Mouse (Mus musculus) Patski (cell line): ENCODE data around the gene Ubald2. TPM values are rescaled to one million over a fixed set of nuclear protein-coding genes. Genes with fewer than 3 reads are reported as not detected.

Experiments used
- ATAC-seq: fragments of 100-300 bp; one replicate; pipeline ENCODE4 v1.8.0; 2021
- CTCF ChIA-PET: fragments of 350-600 bp; sonication (Branson Sonifier 250); formaldehyde crosslinking; loops from one replicate; lab custom pipeline; 2022; ENCODE audit warnings: inconsistent platforms; lab: Charles Lee
- POLR2A ChIA-PET: fragments of 350-600 bp; sonication (Branson Sonifier 250); formaldehyde crosslinking; loops from one replicate; lab custom pipeline; 2022; ENCODE audit warnings: antibody characterized with exemption, inconsistent platforms; lab: Charles Lee
- DNase-seq: peaks from one replicate; pipeline ENCODE4 v3.0.0-alpha.2; 2011; ENCODE audit warnings: low read depth, low spot score
- H3K27me3 ChIP-seq: fragments of 371-371 bp; one replicate; pipeline ENCODE4 v1.5.1; 2021
- CTCF ChIP-seq: fragments of 100-300 bp; IDR thresholded peaks from one replicate; pipeline ENCODE4 v1.5.1; 2021
- in situ Hi-C: fragments of 300-500 bp; cut with MboI; formaldehyde crosslinking; loops from 3 replicates; pipeline ENCODE4 v1.11.1; 2018; ENCODE audit warnings: low pct_unique_long_range_greater_than_20kb, mixed read lengths
- polyA plus RNA-seq: library from polyadenylated mRNA; unstranded; gene quantifications from one replicate; pipeline ENCODE4 v1.2.3, GENCODE M21; 2021

Ubald2 gene
- polyA plus RNA-seq, 1 experiment from 2014 or later, result 84.7 TPM

GRCm38 (mm10) chr11:116413631-116414022 is 20.3 kb upstream of the Ubald2 start:
- ATAC-seq (no peak), DNase-seq (no peak)
- no peak for TF ChIP-seq CTCF
- in situ Hi-C loops, result no loop called here
- POLR2A ChIA-PET, result no interaction called here
- CTCF ChIA-PET, result no interaction called here
- H3K27me3 ChIP-seq, result no peaks in the 10 kb centered on the region

GRCm38 (mm10) chr11:116416196-116416943 is 17.5 kb upstream of the Ubald2 start:
- no peaks in the 10 kb centered on the region for H3K27me3 ChIP-seq
- ChIA-PET CTCF (interaction anchor here (0.7 to 1.9 kb wide), 7 partner anchors 15 to 97 kb away, joined by 3 to 8 read pairs (median 5); no protein-coding TSS in a partner anchor), POLR2A (no interaction called here)
- DNase-seq, result no peak
- in situ Hi-C loops, result no loop called here
- TF ChIP-seq CTCF, result no peak
- ATAC-seq, result no peak

DNA sequence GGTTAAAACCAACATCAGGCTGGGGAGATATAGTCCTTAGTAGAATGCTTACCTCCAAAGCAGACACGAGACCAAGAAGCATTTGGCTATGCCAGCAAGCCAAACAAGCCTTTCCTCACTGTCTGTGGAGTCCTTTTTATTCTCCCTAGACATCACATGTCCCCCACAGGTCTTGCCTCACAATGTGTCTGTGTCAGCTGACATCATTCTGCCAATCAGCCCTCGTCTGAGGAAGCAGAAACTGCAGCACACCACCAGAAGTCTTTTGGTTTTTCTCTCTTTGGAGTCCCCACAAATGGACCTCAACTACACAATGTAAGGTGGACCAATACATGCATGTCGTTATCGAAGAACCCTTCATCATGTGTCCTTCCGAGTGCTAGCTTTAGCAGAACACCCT is 16.8 kb upstream of the Ubald2 start:
- no peak for TF ChIP-seq CTCF
- DNase-seq (no peak), ATAC-seq (no peak)
- in situ Hi-C loops, result no loop called here
- POLR2A ChIA-PET, result no interaction called here
- CTCF ChIA-PET, result interaction anchor here (1.4 to 1.9 kb wide), 3 partner anchors 20 to 98 kb away, joined by 3 to 8 read pairs (median 5); no protein-coding TSS in a partner anchor
- no peaks in the 10 kb centered on the region for H3K27me3 ChIP-seq

DNA sequence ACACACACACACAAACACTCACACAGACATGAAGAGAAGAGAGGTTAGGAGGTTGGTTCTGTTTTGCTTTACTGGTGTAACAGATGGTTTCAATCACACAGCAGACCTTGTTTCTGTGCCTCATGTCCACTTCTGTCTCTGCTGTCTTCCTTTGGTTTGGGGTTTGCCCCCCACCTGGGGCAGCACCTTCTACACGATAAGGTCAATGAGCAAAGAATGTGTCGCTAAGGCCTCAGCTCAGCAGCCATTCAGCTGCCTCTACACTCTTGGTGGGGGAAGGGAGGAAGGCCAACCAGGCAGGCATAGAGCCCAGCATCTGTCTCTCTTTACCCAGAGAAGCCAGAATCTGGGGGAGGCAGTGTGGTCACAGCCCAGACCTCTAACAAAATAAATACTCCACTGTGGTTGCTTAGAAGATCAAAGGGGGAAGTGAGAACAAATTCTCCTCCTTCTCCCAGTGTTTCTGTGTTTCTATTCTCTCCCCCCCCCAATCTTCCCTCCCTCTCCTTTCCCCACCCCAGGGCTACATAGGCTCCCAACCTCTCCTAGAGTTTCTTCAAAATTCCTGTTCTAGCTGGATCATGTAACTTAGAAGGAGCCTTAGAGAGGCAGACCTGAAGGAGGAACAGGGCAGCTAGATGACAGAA is 15.6 kb upstream of the Ubald2 start:
- CTCF ChIA-PET, result no interaction called here
- POLR2A ChIA-PET, result interaction anchor here (0.6 to 1.5 kb wide), 2 partner anchors 10 to 208 kb away, joined by 7 to 10 read pairs; no protein-coding TSS in a partner anchor

GRCm38 (mm10) chr11:116418841-116419462 is 14.9 kb upstream of the Ubald2 start:
- TF ChIP-seq CTCF, result no peak
- ATAC-seq (no peak), DNase-seq (no peak)
- ChIA-PET POLR2A (interaction anchor here (1.5 kb wide), 1 partner anchor 9 kb away, joined by 10 read pairs; no protein-coding TSS in a partner anchor), CTCF (no interaction called here)
- no peaks in the 10 kb centered on the region for H3K27me3 ChIP-seq
- in situ Hi-C loops, result no loop called here

More for the DNA sequence above, 15.6 kb upstream of the Ubald2 start:
- no peaks in the 10 kb centered on the region for H3K27me3 ChIP-seq
- TF ChIP-seq CTCF, result no peak
- DNase-seq (no peak), ATAC-seq (no peak)
- in situ Hi-C loops, result no loop called here

GRCm38 (mm10) chr11:116421102-116421501 is 12.8 kb upstream of the Ubald2 start:
- no peaks in the 10 kb centered on the region for H3K27me3 ChIP-seq
- ChIA-PET CTCF (no interaction called here), POLR2A (no interaction called here)
- no peak for TF ChIP-seq CTCF
- in situ Hi-C loops, result no loop called here
- ATAC-seq (no peak), DNase-seq (no peak)

GRCm38 (mm10) chr11:116422562-116422961 is 11.3 kb upstream of the Ubald2 start:
- CTCF ChIA-PET, result no interaction called here
- POLR2A ChIA-PET, result interaction anchor here (0.6 kb wide), 1 partner anchor 491 kb away, joined by 4 read pairs; no protein-coding TSS in a partner anchor
- ATAC-seq (no peak), DNase-seq (no peak)
- no peaks in the 10 kb centered on the region for H3K27me3 ChIP-seq
- no peak for TF ChIP-seq CTCF
- in situ Hi-C loops, result no loop called here

DNA sequence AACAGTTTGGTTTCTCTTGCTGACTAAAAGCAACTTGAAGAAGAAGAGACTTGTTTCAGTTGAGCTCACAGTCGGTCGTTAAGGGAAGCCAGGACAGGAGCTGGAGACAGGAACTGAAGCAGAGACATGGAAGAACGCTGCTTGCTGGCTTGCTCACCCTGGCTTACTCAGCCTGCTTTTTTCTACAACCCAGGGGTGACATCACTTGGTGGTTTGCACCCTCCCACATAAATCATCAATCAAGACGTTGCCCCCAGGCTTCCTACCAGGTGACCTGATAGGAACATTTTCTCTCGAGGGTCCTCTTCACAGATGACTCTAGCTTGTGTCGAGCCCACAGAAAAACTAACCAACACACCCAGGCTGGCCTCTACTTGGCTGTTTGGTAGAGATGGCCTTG is 10.7 kb upstream of the Ubald2 start:
- ChIA-PET POLR2A (no interaction called here), CTCF (no interaction called here)
- ATAC-seq (no peak), DNase-seq (no peak)
- no peak for TF ChIP-seq CTCF
- no peaks in the 10 kb centered on the region for H3K27me3 ChIP-seq
- in situ Hi-C loops, result no loop called here

DNA sequence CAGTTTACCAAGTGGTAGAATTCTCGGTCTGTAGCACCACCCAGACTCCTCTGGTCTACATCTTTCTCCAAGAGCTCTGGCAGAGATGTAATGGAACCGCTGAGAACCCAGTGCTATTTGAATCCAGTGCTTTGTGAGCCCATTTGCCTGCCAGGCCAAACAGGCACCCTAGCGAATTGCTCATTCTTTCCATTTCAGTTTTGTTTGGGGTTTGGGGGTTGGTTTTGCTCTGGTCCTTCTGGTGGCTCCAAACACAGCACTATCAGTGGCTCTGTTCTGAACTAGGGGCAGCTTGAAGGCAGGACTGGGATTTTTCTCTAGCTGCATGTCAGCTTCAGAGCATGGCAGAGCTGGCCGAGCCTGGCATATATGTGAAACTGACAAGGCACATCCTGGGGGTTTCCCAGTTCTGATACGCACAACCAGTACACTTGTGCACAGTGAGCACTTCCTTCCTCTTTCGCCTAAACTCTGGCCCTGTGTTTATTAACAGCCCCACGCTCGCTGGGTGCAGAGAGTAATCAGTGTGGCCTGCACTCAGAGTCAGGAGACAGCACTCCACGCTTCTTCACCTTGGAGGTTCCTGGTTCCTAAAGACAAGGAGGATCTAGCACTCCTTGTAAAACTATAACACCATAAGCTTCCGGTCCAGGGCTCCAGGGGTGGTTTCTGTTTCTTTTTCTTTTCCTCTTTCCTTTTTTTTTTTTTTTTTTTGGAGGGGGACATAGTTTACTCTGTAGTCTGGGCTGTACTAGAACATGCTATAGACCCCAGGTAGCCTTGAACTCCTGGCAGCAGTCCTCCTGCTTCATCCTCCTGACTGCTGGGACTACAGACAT is 9.9 kb upstream of the Ubald2 start:
- DNase-seq, result no peak
- no peak for ATAC-seq
- in situ Hi-C loops, result no loop called here
- ChIA-PET CTCF (no interaction called here), POLR2A (interaction anchor here (1.0 kb wide), 1 partner anchor 20 kb away, joined by 3 read pairs; no protein-coding TSS in a partner anchor)
- no peaks in the 10 kb centered on the region for H3K27me3 ChIP-seq
- no peak for TF ChIP-seq CTCF
